Mouse (Mus musculus) heart, embryonic 14.5 days (tissue): Measurements from ENCODE around the gene Cst9. TPM values are rescaled to one million over a fixed set of nuclear protein-coding genes. Genes with fewer than 3 reads are reported as not detected.

Source experiments
- ATAC-seq: fragments of 200-750 bp; cut with Nextera tagmentation; 2 replicates; pipeline ENCODE4 v1.8.0; 2017; ENCODE audit warnings: low read depth, moderate TSS enrichment; ENCODE audit not compliant: insufficient number of reproducible peaks, insufficient read depth, low FRiP score
- H3K27ac ChIP-seq, 2 experiments: fragments of 200-500 bp in 1 of 2; fragments of 300-500 bp in 1 of 2; sonication (generic) in 1 of 2; replicated peaks in 1 of 2; 2 replicates each; pipeline ENCODE4 v1.5.1; 2012 to 2014; ENCODE audit warnings: low read depth in 2 of 2, low read length in 2 of 2, control low read depth in 1 of 2, mild to moderate bottlenecking in 1 of 2, mixed read lengths in 1 of 2; ENCODE audit not compliant: control insufficient read depth in 1 of 2, insufficient read depth in 1 of 2
- H3K27me3 ChIP-seq: fragments of 300-500 bp; sonication (generic); 2 replicates; pipeline ENCODE4 v1.6.1; 2014; ENCODE audit warnings: mild to moderate bottlenecking, low read length, control low read depth; ENCODE audit not compliant: control insufficient read depth, insufficient read depth
- H3K36me3 ChIP-seq: fragments of 300-500 bp; sonication (generic); 2 replicates; pipeline ENCODE4 v1.6.1; 2014; ENCODE audit warnings: mild to moderate bottlenecking, control low read depth, low read length, mixed read lengths; ENCODE audit not compliant: control insufficient read depth, insufficient read depth
- H3K4me1 ChIP-seq, 2 experiments: fragments of 200-500 bp in 1 of 2; fragments of 300-500 bp in 1 of 2; sonication (generic) in 1 of 2; 2 replicates each; pipeline ENCODE4 v1.6.1; 2012 to 2014; ENCODE audit warnings: low read length in 2 of 2, control low read depth in 1 of 2, mixed read lengths in 1 of 2; ENCODE audit not compliant: control insufficient read depth in 2 of 2, insufficient read depth in 2 of 2
- H3K4me2 ChIP-seq: fragments of 300-500 bp; sonication (generic); 2 replicates; pipeline ENCODE4 v1.6.1; 2014; ENCODE audit warnings: mild to moderate bottlenecking, low read length
- H3K4me3 ChIP-seq, 2 experiments: fragments of 200-500 bp in 1 of 2; fragments of 300-500 bp in 1 of 2; sonication (generic) in 1 of 2; 2 replicates each; pipeline ENCODE4 v1.5.1; 2012 to 2014; ENCODE audit warnings: low read length in 2 of 2, mild to moderate bottlenecking in 2 of 2, control low read depth in 1 of 2, low read depth in 1 of 2, moderate library complexity in 1 of 2; ENCODE audit not compliant: control insufficient read depth in 1 of 2, insufficient read depth in 1 of 2
- H3K9ac ChIP-seq: fragments of 300-500 bp; sonication (generic); 2 replicates; pipeline ENCODE4 v1.6.1; 2014; ENCODE audit warnings: mild to moderate bottlenecking, low read length
- H3K9me3 ChIP-seq: fragments of 300-500 bp; sonication (generic); 2 replicates; pipeline ENCODE4 v1.6.1; 2016; ENCODE audit warnings: low read length, control low read depth; ENCODE audit not compliant: control insufficient read depth
- WGBS: fragments of 180-500 bp; shearing (Covaris S2); extraction: QIAGEN DNeasy Blood & Tissue Kit; methylation state at CpG from one replicate; pipeline ENCODE4 v1.1.7; 2014; 5-methylcytosine and 5-hydroxymethylcytosine counted together
- polyA plus RNA-seq: library from polyadenylated mRNA; unstranded; fragments of >200 nt; fragmentation: Nextera tagmentation; extraction: Ambion mirVana; gene quantifications from 2 replicates; pipeline ENCODE4 v1.2.1, GENCODE M21; 2014

Gene Cst9
- polyA plus RNA-seq, 1 experiment from 2014 or later = 6.8 TPM

- WGBS = 22% methylated on average over 3 of the region's 3 CpGs
These were observed 42.2 kb downstream of the Cst9 start for GRCm38 (mm10) chr2:148877016-148877770.

GRCm38 (mm10) chr2:148878641-148879130 lies 43.7 kb downstream of the Cst9 start:
- Histone ChIP-seq H3K4me1 (peaks cover 27 to 43% of the 10 kb centered on the region in 2 experiments), H3K36me3 (no peaks in the 10 kb centered on the region), H3K4me2 (no peak overlapping the region), H3K9ac (no peak overlapping the region), H3K27me3 (no peaks in the 10 kb centered on the region), H3K9me3 (no peaks in the 10 kb centered on the region), H3K4me3 (no peak overlapping the region), H3K27ac (peak overlapping the region; percentile 53 to 71; a peak in 3 of 4 replicates)
- ATAC-seq = no peak
- 2% methylated on average over 2 of the region's 2 CpGs for WGBS

More at GRCm38 (mm10) chr2:148877016-148877770, 42.2 kb downstream of the Cst9 start:
- H3K27me3 ChIP-seq = no peaks in the 10 kb centered on the region
- H3K27ac ChIP-seq = peak overlapping the region in 1 of 2 experiments; percentile 51; a peak in 2 of 4 replicates
- no peak for ATAC-seq
- H3K4me3 ChIP-seq = no peak overlapping the region
- peaks cover 6% of the 10 kb centered on the region for H3K36me3 ChIP-seq
- peaks cover 35 to 57% of the 10 kb centered on the region in 2 experiments for H3K4me1 ChIP-seq
- H3K4me2 ChIP-seq = no peak overlapping the region
- H3K9ac ChIP-seq = no peak overlapping the region
- no peaks in the 10 kb centered on the region for H3K9me3 ChIP-seq

- H3K27ac ChIP-seq = peak overlapping the region; percentile 53 to 66
- no peak overlapping the region for H3K4me2 ChIP-seq
- no peaks in the 10 kb centered on the region for H3K27me3 ChIP-seq
- ATAC-seq = no peak
- 0 out of 2 replicates have a peak overlapping the region, but pooled peaks have one; percentile 16 for H3K9ac ChIP-seq
- H3K36me3 ChIP-seq = no peaks in the 10 kb centered on the region
- H3K4me3 ChIP-seq = no peak overlapping the region
- WGBS = 36% methylated on average over 1 of the region's 1 CpGs
- no peaks in the 10 kb centered on the region for H3K9me3 ChIP-seq
- H3K4me1 ChIP-seq = peaks cover 22 to 38% of the 10 kb centered on the region in 2 experiments
These were observed 44.3 kb downstream of the Cst9 start for GRCm38 (mm10) chr2:148879199-148879598.

- peak; percentile 64; the same call in 1 of the 2 replicates for ATAC-seq
- Histone ChIP-seq H3K9me3 (no peaks in the 10 kb centered on the region), H3K36me3 (no peaks in the 10 kb centered on the region), H3K9ac (no peak overlapping the region), H3K4me1 (peaks cover 3 to 4% of the 10 kb centered on the region in 2 experiments; a peak in 2 of 4 replicates), H3K27me3 (no peaks in the 10 kb centered on the region), H3K4me2 (no peak overlapping the region), H3K4me3 (no peak overlapping the region), H3K27ac (peak overlapping the region in 1 of 2 experiments; percentile 53; a peak in 1 of 4 replicates)
These were observed 49.8 kb downstream of the Cst9 start for GRCm38 (mm10) chr2:148884738-148885137.

Other genes with a start within 250 kb of the Cst9 start
- 46.2 and 52.3 TPM in 2 replicates for gene Nxt1, start 162.5 kb upstream of the Cst9 start, polyA plus RNA-seq
- 15.6 and 17.9 TPM in 2 replicates for gene Gzf1, start 154.1 kb upstream of the Cst9 start, polyA plus RNA-seq
- gene Napb, start 102.7 kb upstream of the Cst9 start, polyA plus RNA-seq = 3.0 and 3.4 TPM in 2 replicates
- not detected in 2 replicates for gene Cstl1, start 84.8 kb upstream of the Cst9 start, polyA plus RNA-seq
- gene Cst11, start 63.6 kb upstream of the Cst9 start, polyA plus RNA-seq = not detected in 2 replicates
- gene 8030411F24Rik, start 53.1 kb upstream of the Cst9 start, polyA plus RNA-seq = not detected in 2 replicates
- gene Cst12, start 45.8 kb upstream of the Cst9 start, polyA plus RNA-seq = not detected in 2 replicates
- gene Cst8, start 36.4 kb upstream of the Cst9 start, polyA plus RNA-seq = not detected in 2 replicates
- not detected in 2 replicates for gene Cst13, start 15.1 kb upstream of the Cst9 start, polyA plus RNA-seq
- gene 9230104L09Rik, start 29.9 kb downstream of the Cst9 start, polyA plus RNA-seq = 0.32 TPM in 1 of 2 replicates, not detected in the other
- 901 and 992 TPM in 2 replicates for gene Cst3, start 40.5 kb downstream of the Cst9 start, polyA plus RNA-seq
- not detected in 2 replicates for gene Gm1330, start 168.1 kb downstream of the Cst9 start, polyA plus RNA-seq
- gene Gm10750, start 182.1 kb downstream of the Cst9 start, polyA plus RNA-seq = not detected in 2 replicates